Mouse (Mus musculus) forebrain, embryonic 15.5 days (tissue): ENCODE measurements around the gene Sec23ip. TPM values are rescaled to one million over a fixed set of nuclear protein-coding genes. Genes with fewer than 3 reads are reported as not detected.

ENCODE experiments used
- ATAC-seq: fragments of 200-750 bp; cut with Nextera tagmentation; replicated peaks from 2 replicates; pipeline ENCODE4 v1.8.0; 2017; ENCODE audit warnings: mild to moderate bottlenecking, moderate TSS enrichment, moderate library complexity
- H3K27ac ChIP-seq: fragments of 300-500 bp; sonication (generic); replicated peaks from 2 replicates; pipeline ENCODE4 v1.5.1; 2015; ENCODE audit warnings: mild to moderate bottlenecking, inconsistent platforms
- H3K27me3 ChIP-seq: fragments of 300-500 bp; sonication (generic); 2 replicates; pipeline ENCODE4 v1.6.1; 2015; ENCODE audit warnings: inconsistent platforms
- H3K36me3 ChIP-seq: fragments of 300-500 bp; sonication (generic); 2 replicates; pipeline ENCODE4 v1.6.1; 2015; ENCODE audit warnings: mild to moderate bottlenecking, inconsistent platforms
- H3K4me1 ChIP-seq: fragments of 300-500 bp; sonication (generic); 2 replicates; pipeline ENCODE4 v1.6.1; 2015; ENCODE audit warnings: inconsistent platforms
- H3K4me2 ChIP-seq: fragments of 300-500 bp; sonication (generic); replicated peaks from 2 replicates; pipeline ENCODE4 v1.6.1; 2015; ENCODE audit warnings: mild to moderate bottlenecking, inconsistent platforms
- H3K4me3 ChIP-seq: fragments of 300-500 bp; sonication (generic); 2 replicates; pipeline ENCODE4 v1.5.1; 2015; ENCODE audit warnings: mild to moderate bottlenecking, inconsistent platforms
- H3K9ac ChIP-seq: fragments of 300-500 bp; sonication (generic); replicated peaks from 2 replicates; pipeline ENCODE4 v1.6.1; 2015; ENCODE audit warnings: mild to moderate bottlenecking, inconsistent platforms
- H3K9me3 ChIP-seq: fragments of 300-500 bp; sonication (generic); 2 replicates; pipeline ENCODE4 v1.6.1; 2016; ENCODE audit warnings: inconsistent platforms
- WGBS: fragments of 180-500 bp; shearing (Covaris S2); methylation state at CpG from one replicate; pipeline ENCODE4 v1.1.7; 2015; ENCODE audit warnings: mixed read lengths; 5-methylcytosine and 5-hydroxymethylcytosine counted together
- polyA plus RNA-seq: library from polyadenylated mRNA; unstranded; fragments of >200 nt; fragmentation: Nextera tagmentation; extraction: Ambion mirVana; gene quantifications from 2 replicates; pipeline ENCODE4 v1.2.1, GENCODE M21; 2015

The Sec23ip gene
- polyA plus RNA-seq, 1 experiment from 2014 or later: 35.8 TPM

GRCm38 (mm10) chr7:128739462-128740277, 5.1 kb upstream of the Sec23ip start:
- under 1% methylated on average over 72 of the region's 80 CpGs for WGBS

GRCm38 (mm10) chr7:128740334-128740733, 4.4 kb upstream of the Sec23ip start, which contains the start of gene Mcmbp:
Gene Mcmbp (minus strand): TSS chr7:128740495.
- H3K27ac ChIP-seq: peak within 1 kb of the TSS; percentile 90
- H3K27me3 ChIP-seq: no peaks in the 10 kb centered on the region
- peak within 1 kb of the TSS; percentile 91 for H3K9ac ChIP-seq
- H3K9me3 ChIP-seq: no peaks in the 10 kb centered on the region
- H3K36me3 ChIP-seq: no peaks in the 10 kb centered on the region
- ATAC-seq: peak; percentile 88
- peak within 1 kb of the TSS; percentile 80 for H3K4me2 ChIP-seq
- H3K4me3 ChIP-seq: peak within 1 kb of the TSS; percentile 83
- under 1% methylated on average over 34 of the region's 35 CpGs for WGBS
- peaks cover 33% of the 10 kb centered on the region for H3K4me1 ChIP-seq

More at GRCm38 (mm10) chr7:128739462-128740277, 5.1 kb upstream of the Sec23ip start:
- H3K4me3 ChIP-seq: peak overlapping the region; percentile 83
- H3K4me2 ChIP-seq: peak overlapping the region; percentile 80
- H3K27ac ChIP-seq: peak overlapping the region; percentile 90
- peaks cover 33% of the 10 kb centered on the region for H3K4me1 ChIP-seq
- H3K36me3 ChIP-seq: 0 out of 2 replicates have a peak, but pooled peaks cover under 1% of the 10 kb centered on the region
- no peaks in the 10 kb centered on the region for H3K27me3 ChIP-seq
- H3K9ac ChIP-seq: peak overlapping the region; percentile 91
- H3K9me3 ChIP-seq: no peaks in the 10 kb centered on the region
- ATAC-seq: peak; percentile 51

- Histone ChIP-seq H3K4me1 (peaks cover 37% of the 10 kb centered on the region), H3K4me3 (peak overlapping the region; percentile 67), H3K9me3 (no peaks in the 10 kb centered on the region), H3K4me2 (peak overlapping the region; percentile 62), H3K36me3 (0 out of 2 replicates have a peak, but pooled peaks cover 2% of the 10 kb centered on the region), H3K9ac (no peak overlapping the region), H3K27me3 (no peaks in the 10 kb centered on the region), H3K27ac (no peak overlapping the region)
- ATAC-seq: no peak
- 68% methylated on average over 2 of the region's 2 CpGs for WGBS
These were observed 845 bp upstream of the Sec23ip start for GRCm38 (mm10) chr7:128743898-128744297.

GRCm38 (mm10) chr7:128746151-128746550, 1.4 kb downstream of the Sec23ip start:
- Histone ChIP-seq H3K9me3 (no peaks in the 10 kb centered on the region), H3K36me3 (peaks cover 15% of the 10 kb centered on the region), H3K27ac (no peak overlapping the region), H3K4me3 (peak overlapping the region; percentile 67), H3K9ac (no peak overlapping the region), H3K4me1 (peaks cover 28% of the 10 kb centered on the region), H3K4me2 (peak overlapping the region; percentile 78; the same call in 1 of the 2 replicates), H3K27me3 (no peaks in the 10 kb centered on the region)
- WGBS: 88% methylated on average over 10 of the region's 10 CpGs
- no peak for ATAC-seq

GRCm38 (mm10) chr7:128748758-128749157, 4.0 kb downstream of the Sec23ip start:
- Histone ChIP-seq H3K4me1 (peaks cover 28% of the 10 kb centered on the region), H3K27ac (no peak overlapping the region), H3K9me3 (no peaks in the 10 kb centered on the region), H3K4me2 (no peak overlapping the region), H3K36me3 (peaks cover 33% of the 10 kb centered on the region), H3K9ac (0 out of 2 replicates have a peak overlapping the region, but pooled peaks have one; percentile 1), H3K4me3 (no peak overlapping the region), H3K27me3 (no peaks in the 10 kb centered on the region)
- WGBS: 80% methylated on average over 3 of the region's 3 CpGs
- no peak for ATAC-seq

- no peak overlapping the region for H3K4me2 ChIP-seq
- no peak for ATAC-seq
- H3K4me3 ChIP-seq: no peak overlapping the region
- no peaks in the 10 kb centered on the region for H3K9me3 ChIP-seq
- WGBS: 85% methylated on average over 9 of the region's 9 CpGs
- H3K4me1 ChIP-seq: peaks cover 21% of the 10 kb centered on the region
- no peak overlapping the region for H3K9ac ChIP-seq
- H3K27me3 ChIP-seq: no peaks in the 10 kb centered on the region
- no peak overlapping the region for H3K27ac ChIP-seq
- H3K36me3 ChIP-seq: peaks cover 48% of the 10 kb centered on the region
These were observed 5.6 kb downstream of the Sec23ip start for GRCm38 (mm10) chr7:128750296-128750695.

- no peak overlapping the region for H3K9ac ChIP-seq
- WGBS: 95% methylated on average over 4 of the region's 4 CpGs
- ATAC-seq: no peak
These were observed 7.3 kb downstream of the Sec23ip start for GRCm38 (mm10) chr7:128752012-128752411.

GRCm38 (mm10) chr7:128755396-128755795, 10.7 kb downstream of the Sec23ip start:
- no peak overlapping the region for H3K9ac ChIP-seq
- no peak overlapping the region for H3K4me2 ChIP-seq
- H3K4me3 ChIP-seq: no peak overlapping the region
- no peaks in the 10 kb centered on the region for H3K27me3 ChIP-seq
- no peaks in the 10 kb centered on the region for H3K9me3 ChIP-seq
- 91% methylated on average over 1 of the region's 1 CpGs for WGBS
- no peak overlapping the region for H3K27ac ChIP-seq
- peaks cover 86% of the 10 kb centered on the region for H3K36me3 ChIP-seq
- ATAC-seq: no peak
- H3K4me1 ChIP-seq: no peaks in the 10 kb centered on the region

More at GRCm38 (mm10) chr7:128752012-128752411, 7.3 kb downstream of the Sec23ip start:
- Histone ChIP-seq H3K4me3 (no peak overlapping the region), H3K9me3 (no peaks in the 10 kb centered on the region), H3K4me2 (no peak overlapping the region), H3K4me1 (peaks cover 8% of the 10 kb centered on the region), H3K36me3 (peaks cover 63% of the 10 kb centered on the region), H3K27ac (no peak overlapping the region), H3K27me3 (no peaks in the 10 kb centered on the region)

GRCm38 (mm10) chr7:128758948-128759347, 14.2 kb downstream of the Sec23ip start:
- no peak for ATAC-seq
- no peaks in the 10 kb centered on the region for H3K27me3 ChIP-seq
- H3K36me3 ChIP-seq: peaks cover 92% of the 10 kb centered on the region
- 90% methylated on average over 4 of the region's 4 CpGs for WGBS
- H3K9me3 ChIP-seq: no peaks in the 10 kb centered on the region
- no peak overlapping the region for H3K27ac ChIP-seq
- no peaks in the 10 kb centered on the region for H3K4me1 ChIP-seq
- H3K9ac ChIP-seq: no peak overlapping the region
- H3K4me2 ChIP-seq: no peak overlapping the region
- no peak overlapping the region for H3K4me3 ChIP-seq

- H3K36me3 ChIP-seq: peaks cover 85% of the 10 kb centered on the region
- H3K9me3 ChIP-seq: no peaks in the 10 kb centered on the region
- no peaks in the 10 kb centered on the region for H3K27me3 ChIP-seq
- no peak overlapping the region for H3K4me3 ChIP-seq
- H3K9ac ChIP-seq: no peak overlapping the region
- H3K4me2 ChIP-seq: no peak overlapping the region
- no peaks in the 10 kb centered on the region for H3K4me1 ChIP-seq
- no peak for ATAC-seq
- no peak overlapping the region for H3K27ac ChIP-seq
These were observed 22.0 kb downstream of the Sec23ip start for GRCm38 (mm10) chr7:128766696-128767095.

GRCm38 (mm10) chr7:128777201-128777600, 32.5 kb downstream of the Sec23ip start:
- Histone ChIP-seq H3K4me1 (no peaks in the 10 kb centered on the region), H3K27ac (no peak overlapping the region), H3K9ac (no peak overlapping the region), H3K27me3 (no peaks in the 10 kb centered on the region), H3K9me3 (no peaks in the 10 kb centered on the region), H3K36me3 (peaks cover 78% of the 10 kb centered on the region), H3K4me3 (no peak overlapping the region), H3K4me2 (no peak overlapping the region)
- WGBS: 92% methylated on average over 6 of the region's 6 CpGs
- ATAC-seq: no peak

GRCm38 (mm10) chr7:128779305-128779704, 34.6 kb downstream of the Sec23ip start:
- Histone ChIP-seq H3K9me3 (no peaks in the 10 kb centered on the region), H3K4me1 (no peaks in the 10 kb centered on the region), H3K36me3 (peaks cover 71% of the 10 kb centered on the region)

More at GRCm38 (mm10) chr7:128779305-128779704, 34.6 kb downstream of the Sec23ip start:
- 29% methylated on average over 6 of the region's 6 CpGs for WGBS
- H3K27me3 ChIP-seq: no peaks in the 10 kb centered on the region
- H3K4me2 ChIP-seq: no peak overlapping the region
- H3K27ac ChIP-seq: no peak overlapping the region
- H3K4me3 ChIP-seq: no peak overlapping the region
- H3K9ac ChIP-seq: no peak overlapping the region
- ATAC-seq: peak; percentile 73
